Mouse (Mus musculus): Measurements from ENCODE around the gene Hist2h3c1.
"Not testable (repeated sequence)": the region's sequence is repeated elsewhere in the genome, so short reads cannot be mapped to it uniquely, and the experiment has no call there.

Gene Hist2h3c1

DNA sequence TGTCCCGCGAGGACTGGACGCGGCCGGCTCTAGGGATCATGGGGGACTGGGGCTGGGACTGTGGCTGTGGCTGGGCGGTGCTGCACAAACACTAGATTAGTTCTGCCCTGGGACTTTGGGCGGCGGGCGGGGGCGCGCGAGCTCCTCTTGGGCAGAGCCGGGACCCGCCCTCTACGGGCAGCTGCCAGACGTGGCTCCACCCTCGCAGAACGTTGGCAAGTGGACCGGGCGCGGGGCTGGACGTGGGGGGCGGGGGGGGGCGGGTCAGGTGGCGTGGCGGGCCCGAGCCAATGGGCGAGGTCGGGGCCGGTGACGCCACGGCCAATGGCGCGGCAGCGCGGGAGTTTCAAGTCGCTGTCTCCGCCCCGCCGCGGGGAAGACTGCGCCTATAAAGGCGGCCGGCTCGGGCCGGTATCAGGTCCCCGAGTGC is at the start of gene Hist2h3c1:
Gene Hist2h3c1 (plus strand): TSS at position 259 of the 430 bp plus-strand sequence.
- not testable (repeated sequence) for DNase-seq (ENCODE audit: low spot score in 2 of 2)

DNA sequence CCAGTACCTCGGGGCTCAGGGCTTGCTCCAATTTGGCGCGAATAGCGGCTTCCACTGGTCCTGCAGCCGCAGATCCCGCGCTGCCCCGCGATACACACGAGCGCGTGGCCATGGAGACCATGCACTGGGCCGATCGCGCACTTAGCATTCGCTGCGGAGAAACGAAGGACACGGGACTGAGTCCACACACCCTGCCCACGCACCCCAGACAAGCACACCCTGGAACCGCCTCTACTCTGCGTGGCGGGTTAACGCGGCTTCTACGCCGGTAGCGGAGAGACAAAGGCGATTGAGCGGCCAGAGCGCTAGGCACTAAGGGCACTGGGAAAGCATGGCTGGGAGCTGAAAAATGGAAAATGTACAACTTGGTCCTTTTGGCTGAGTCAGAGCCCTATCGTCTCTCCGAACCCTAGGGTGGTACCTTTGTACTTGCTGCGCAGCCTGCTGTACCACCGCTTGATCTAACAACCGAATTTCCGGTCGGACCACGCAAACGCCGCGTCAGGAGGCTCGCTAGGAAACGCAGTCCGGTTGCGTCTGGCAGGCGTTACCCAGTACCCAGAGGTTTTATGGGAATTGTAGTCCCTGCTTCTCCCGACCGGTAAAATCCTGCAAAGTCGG is 49.2 kb upstream of the Hist2h3c1 start:
- DNase-seq (ENCODE audit: low spot score in 2 of 2), result peak; percentile 85 to 89

DNA sequence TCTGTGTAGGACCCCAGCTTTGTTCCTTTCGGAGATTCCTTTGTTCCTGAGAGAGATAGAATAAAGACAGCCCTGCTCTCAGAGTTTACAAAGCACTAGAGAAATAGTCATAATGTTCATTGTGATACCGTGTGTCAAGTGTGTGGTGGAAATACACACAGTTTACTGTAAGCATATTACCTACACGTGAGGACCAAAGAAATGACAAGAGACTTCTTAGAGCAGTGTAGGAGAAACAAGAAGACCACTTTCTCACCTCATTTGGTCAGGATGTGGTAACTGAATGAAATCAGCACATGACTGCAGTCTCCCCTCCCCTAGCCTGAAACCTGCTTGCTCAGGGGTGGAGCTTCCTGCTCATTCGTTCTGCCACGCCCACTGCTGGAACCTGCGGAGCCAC is 48.3 kb upstream of the Hist2h3c1 start:
- no peak for DNase-seq (ENCODE audit: low spot score in 2 of 2)

DNA sequence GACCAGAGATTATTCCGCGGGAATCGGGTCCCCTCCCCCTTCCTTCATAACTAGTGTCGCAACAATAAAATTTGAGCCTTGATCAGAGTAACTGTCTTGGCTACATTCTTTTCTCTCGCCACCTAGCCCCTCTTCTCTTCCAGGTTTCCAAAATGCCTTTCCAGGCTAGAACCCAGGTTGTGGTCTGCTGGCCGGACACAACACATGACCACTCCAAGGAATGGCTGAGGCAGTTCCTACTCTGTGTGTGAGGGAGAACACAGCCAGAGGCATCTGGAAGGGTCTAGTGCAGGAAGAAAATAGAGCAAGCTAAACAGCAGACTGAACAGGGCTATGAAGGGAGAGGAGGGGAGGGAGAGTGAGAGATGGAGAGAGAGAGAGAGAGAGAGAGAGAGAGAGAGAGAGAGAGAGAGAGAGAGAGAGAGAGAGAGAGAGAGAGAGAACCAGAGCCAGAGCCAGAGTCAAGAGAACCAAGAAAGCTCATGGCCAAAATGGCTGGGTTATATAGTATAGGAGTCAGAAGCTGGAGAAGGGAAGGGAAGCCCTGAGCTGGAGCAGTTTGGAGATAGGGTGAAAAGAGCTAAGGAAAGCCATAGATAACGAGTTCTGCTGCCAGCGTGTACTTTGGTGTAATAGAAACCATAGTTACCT is 47.8 kb upstream of the Hist2h3c1 start:
- not testable (repeated sequence) for DNase-seq (ENCODE audit: low spot score in 2 of 2)

DNA sequence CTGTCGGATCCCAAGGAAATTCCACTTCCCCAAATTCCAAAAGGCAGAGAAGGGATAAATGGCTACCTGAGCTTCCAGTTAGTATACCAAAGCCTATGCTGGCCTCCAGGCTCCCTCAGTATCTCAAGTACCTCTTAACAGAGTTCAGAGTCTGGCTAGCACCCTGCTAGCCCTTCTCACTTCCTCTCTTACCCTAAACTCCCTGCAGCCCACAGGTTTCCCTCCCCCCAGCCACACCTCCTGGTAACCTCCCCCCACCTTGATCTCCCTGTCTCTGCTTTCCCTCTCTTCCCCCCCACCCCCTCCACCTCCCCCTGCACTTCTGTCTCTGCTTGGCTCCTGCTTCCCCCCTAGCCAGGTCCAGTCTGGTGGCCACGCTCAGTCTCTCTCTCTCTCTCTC is 46.8 kb upstream of the Hist2h3c1 start:
- DNase-seq (ENCODE audit: low spot score in 2 of 2), result no peak

DNA sequence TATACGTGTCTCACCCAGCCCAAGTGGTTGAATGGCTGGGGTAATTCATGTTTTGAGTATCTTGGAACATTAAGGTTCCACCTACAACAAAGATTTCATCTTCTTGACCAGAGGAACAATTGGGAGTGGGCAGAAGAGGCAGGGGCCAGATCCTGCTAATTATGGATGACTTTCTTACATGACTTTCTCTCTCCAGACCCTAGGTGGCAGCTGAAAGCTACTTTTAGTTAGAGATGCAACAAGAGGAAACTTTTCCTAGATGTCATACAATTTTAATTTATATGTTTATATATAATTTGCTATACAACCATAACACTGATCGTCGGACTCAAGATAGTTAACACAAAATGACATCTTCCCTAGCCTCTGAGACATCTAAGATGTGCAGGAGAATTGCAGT is 38.7 kb upstream of the Hist2h3c1 start:
- no peak for DNase-seq (ENCODE audit: low spot score in 2 of 2)

DNA sequence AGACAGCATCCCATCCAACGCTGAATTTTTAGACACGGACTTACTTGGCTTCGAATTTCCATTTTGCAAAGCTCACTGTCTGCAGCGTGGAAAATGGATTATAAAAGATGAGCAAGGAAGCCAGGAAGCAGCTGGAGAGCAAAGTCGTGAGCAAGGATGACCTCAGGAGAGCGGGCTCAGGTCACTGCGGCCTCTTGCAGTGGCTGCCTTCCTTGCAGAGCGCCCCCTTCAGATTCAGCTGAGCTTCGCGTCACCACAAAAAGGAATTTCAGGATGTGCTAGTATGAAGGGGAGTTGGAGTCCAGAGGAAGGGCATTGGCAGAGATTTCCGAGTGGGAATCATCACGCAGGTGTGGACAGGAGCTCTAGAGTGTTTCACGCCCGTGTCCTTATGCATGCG is 37.2 kb upstream of the Hist2h3c1 start:
- no peak for DNase-seq (ENCODE audit: low spot score in 2 of 2)

DNA sequence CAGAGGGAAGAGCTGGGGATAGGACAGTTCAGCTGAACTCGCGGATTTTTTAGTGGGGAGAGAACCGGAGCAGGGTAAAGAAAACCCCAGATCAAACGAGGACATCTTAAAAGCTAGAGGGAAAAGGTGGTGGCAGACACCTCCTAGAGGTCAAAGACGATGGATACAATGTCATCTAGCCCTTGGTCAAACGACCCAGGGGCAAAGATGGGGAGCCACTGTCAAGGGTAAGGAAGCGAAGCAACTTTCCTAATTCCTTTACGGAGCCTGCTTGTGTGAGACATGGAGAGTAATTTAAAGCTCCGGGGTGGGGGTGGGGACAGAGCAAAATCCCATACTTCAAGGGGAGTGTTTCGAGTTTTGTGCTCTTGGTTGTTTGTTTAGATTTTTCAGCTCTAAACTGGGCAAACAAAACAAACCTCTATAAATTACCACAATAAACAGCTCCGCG is 27.3 kb upstream of the Hist2h3c1 start:
- DNase-seq (ENCODE audit: low spot score in 2 of 2), result no peak

DNA sequence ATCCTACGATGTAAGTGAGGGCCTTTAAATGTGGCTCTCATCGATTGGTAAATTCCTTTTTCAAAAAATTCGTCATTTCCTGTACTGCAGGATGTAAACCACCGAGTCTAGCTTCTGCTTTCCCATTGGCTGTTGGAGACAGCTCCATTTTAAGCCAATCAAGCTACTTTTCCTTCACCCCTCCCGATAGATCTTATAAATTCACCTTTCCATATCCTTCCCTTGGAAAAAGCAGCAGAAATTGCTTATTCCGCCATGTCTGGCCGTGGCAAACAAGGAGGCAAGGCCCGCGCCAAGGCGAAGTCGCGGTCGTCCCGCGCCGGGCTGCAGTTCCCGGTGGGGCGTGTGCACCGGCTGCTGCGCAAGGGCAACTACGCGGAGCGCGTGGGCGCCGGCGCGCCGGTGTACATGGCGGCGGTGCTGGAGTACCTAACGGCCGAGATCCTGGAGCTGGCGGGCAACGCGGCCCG is 26.8 kb upstream of the Hist2h3c1 start, which contains the start of the genes Bola1 and Hist2h2ab:
Gene Bola1 (minus strand): TSS at position 49 of the 470 bp plus-strand sequence.
Gene Hist2h2ab (plus strand): TSS at position 205 of the 470 bp plus-strand sequence.
- peak; percentile 61 to 73 for DNase-seq (ENCODE audit: low spot score in 2 of 2)

DNA sequence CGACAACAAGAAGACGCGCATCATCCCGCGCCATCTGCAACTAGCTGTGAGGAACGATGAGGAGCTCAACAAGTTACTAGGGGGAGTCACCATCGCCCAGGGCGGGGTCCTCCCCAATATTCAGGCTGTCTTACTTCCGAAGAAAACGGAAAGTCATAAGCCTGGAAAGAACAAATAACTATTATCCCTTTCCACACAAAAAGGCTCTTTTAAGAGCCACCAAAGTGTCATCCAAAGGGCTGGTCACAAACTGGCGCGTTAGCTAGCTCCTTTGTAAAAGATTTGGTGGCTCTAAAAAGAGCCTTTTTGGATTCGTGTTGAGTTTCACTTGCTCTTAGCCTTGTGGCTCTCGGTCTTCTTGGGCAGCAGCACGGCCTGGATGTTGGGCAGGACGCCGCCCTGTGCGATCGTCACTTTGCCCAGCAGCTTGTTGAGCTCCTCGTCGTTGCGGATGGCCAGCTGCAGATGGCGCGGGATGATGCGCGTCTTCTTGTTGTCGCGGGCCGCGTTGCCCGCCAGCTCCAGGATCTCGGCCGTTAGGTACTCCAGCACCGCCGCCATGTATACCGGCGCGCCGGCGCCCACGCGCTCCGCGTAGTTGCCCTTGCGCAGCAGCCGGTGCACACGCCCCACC is 26.2 kb upstream of the Hist2h3c1 start:
- not testable (repeated sequence) for DNase-seq (ENCODE audit: low spot score in 2 of 2)

DNA sequence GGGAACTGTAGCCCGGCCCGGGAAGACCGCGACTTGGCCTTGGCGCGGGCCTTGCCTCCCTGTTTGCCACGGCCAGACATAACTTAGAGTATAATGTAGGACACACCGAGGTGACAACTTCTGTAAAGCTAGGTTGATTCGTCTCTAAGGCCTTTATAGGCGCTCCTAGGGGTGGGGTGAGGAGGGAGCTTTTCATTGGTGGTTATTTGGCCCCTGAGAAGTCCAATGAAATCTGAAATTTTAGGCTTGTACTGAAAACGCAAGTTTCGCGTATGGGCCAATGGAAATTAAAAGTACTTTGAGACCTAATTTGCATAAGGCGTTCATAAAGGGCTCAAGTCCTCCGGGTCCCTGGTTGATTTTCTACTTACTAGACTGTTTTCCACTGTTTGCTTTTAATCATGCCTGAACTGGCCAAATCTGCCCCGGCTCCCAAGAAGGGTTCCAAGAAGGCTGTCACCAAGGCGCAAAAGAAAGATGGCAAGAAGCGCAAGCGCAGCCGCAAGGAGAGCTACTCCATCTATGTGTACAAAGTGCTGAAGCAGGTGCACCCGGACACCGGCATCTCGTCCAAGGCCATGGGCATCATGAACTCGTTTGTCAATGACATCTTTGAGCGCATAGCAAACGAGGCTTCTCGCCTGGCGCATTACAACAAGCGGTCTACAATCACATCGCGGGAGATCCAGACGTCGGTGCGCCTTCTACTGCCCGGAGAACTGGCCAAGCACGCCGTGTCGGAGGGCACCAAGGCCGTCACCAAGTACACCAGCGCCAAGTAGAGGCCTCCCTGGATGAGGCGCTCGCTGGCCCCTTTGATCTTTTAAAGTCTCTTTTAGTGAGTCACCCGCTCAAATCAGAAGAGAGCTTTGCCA is 25.5 kb upstream of the Hist2h3c1 start, which contains the start of the genes Hist2h2ac and Hist2h2be:
Gene Hist2h2ac (minus strand): TSS at position 116 of the 875 bp plus-strand sequence.
Gene Hist2h2be (plus strand): TSS at position 355 of the 875 bp plus-strand sequence.
- peak; percentile 80 for DNase-seq (ENCODE audit: low spot score in 2 of 2)

DNA sequence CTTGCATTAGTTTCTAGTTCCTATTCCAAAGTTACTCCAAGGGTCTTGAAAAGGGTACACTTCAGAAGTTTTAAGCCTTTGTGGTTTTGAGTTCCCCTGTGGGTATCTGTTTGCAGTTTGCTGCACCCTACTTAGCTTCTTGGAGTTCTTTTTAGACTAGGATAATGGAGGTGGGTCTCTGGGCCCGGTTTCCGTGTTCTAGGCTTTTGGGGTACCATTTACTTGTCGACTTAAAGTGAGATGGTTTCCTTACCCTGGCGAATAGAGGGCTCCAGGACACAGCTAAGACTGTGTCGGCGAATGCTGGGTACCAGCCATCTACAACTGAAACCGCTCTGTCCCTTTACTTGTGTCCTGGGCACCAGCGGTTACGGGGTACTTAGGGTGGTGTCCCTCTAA is 24.8 kb upstream of the Hist2h3c1 start:
- DNase-seq (ENCODE audit: low spot score in 2 of 2), result no peak

DNA sequence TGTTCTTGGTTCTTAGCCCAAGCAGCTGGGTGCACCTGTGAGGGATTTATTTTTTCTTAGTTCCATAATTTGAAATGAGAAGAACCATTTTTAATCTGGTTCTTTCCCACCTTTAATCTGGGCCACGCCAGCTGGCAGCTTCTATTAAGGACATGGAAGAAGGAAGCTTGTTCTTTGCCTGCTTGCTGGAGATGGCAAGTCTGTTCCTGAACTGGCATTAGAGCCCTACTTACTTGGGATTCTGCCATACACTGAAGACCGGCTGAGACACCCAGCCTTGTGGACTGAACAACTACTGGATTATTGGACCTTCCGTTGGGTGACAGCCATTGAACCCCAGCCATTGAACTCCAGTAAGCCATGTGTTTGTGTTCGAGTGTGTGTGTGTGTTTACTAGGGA is 23.7 kb upstream of the Hist2h3c1 start:
- no peak for DNase-seq (ENCODE audit: low spot score in 2 of 2)

DNA sequence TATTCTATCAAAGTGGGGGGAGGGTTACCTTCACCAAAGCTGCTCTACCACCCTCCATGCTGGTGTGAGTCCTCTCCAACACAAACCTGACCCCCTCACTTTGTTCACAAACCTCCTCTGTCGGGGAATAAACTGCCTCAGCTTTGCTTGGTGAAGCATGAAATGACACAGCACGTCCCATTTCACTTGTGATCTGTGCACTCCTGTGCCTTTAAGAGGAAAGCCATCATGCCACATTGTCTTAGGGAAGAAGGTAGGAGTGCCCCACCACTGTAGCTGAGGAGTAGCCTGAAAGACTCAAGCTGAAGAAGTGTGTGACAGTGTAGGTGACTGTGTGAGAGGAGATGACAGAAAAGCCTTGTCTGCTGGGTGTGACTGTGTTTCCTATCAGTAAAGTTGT is 21.1 kb upstream of the Hist2h3c1 start:
- DNase-seq (ENCODE audit: low spot score in 2 of 2), result no peak

DNA sequence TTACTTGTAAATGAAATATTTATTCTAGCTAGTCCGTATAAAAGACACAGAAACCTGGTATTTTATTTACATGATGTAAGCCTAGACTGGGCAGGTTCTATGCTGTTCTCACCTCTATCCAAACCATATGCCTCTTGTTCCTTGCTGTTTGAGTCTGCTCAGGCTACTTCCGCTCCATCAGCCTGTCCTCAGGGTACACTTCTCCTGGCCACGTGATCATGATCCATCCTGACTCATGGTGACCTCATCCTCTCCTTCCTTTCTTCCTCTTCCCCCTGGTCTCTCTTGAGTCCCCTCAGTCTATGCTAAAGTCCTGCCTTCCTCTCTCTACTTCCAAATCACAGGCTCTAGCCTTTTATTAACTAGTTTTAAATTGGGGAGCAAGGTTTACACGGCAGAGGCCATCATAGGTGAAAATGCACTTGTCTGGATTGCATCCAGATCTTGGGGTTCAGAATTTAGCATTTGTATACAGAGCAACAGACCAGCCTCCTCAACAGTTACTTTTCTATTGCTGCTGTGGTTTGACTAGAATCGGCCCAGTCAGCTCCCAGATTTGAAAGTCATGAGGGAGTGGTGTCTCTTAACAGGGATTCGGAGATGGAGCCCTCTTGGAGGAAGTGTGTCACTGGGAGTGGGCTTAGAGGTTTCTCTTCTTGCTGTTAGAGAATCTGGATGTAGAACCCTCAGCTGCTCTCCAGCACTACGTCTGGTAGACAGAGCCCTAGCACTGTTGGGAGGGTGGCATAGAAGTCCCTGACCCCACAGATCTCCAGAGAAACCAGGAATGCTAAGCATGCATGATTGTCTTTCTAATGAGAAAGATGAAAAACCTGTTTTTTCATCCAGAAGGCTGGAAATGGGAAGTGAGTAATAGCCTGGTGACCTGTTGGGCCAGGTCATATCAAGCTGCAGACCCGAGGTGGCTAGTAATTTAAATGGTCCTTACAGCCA is 19.5 kb upstream of the Hist2h3c1 start:
- DNase-seq (ENCODE audit: low spot score in 2 of 2), result no peak

DNA sequence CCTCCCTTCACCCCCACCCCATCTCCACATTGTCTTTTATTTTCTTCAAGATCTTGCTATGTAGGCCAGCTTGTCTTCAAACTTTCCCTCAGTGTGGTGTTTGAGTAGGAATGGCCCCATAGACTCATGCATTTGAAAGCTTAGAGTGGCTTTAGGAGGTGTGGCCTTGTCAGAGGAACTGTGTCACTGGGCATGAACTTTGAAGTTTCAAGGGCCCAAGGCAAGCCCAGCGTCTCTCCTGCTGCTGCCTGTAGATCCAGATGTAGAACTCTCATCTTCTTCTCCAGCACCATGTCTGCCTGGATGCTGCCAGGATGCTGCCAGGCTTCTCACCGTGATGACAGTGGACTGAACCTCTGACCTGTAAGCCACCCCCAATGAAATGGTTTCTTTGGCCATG is 17.7 kb upstream of the Hist2h3c1 start:
- DNase-seq (ENCODE audit: low spot score in 2 of 2), result no peak

DNA sequence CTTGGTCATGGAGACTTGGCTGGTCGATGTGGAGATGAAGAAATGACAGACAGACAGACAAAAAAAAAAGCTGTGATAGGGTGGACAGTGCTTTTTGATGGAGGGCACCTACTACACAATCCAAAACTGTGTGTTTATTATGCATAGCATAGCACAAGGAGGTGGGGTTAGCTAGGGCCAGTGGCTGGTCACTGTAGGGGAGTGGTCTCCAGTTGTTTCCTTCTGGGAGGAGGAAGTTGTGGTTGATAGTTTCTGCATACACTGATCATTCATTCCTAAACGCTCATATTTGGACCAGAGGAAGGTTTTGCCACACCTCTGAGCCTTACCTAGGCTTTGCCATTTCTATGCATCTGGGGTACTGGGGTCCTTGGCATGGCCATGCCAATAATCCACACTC is 16.1 kb upstream of the Hist2h3c1 start:
- DNase-seq (ENCODE audit: low spot score in 2 of 2), result no peak

DNA sequence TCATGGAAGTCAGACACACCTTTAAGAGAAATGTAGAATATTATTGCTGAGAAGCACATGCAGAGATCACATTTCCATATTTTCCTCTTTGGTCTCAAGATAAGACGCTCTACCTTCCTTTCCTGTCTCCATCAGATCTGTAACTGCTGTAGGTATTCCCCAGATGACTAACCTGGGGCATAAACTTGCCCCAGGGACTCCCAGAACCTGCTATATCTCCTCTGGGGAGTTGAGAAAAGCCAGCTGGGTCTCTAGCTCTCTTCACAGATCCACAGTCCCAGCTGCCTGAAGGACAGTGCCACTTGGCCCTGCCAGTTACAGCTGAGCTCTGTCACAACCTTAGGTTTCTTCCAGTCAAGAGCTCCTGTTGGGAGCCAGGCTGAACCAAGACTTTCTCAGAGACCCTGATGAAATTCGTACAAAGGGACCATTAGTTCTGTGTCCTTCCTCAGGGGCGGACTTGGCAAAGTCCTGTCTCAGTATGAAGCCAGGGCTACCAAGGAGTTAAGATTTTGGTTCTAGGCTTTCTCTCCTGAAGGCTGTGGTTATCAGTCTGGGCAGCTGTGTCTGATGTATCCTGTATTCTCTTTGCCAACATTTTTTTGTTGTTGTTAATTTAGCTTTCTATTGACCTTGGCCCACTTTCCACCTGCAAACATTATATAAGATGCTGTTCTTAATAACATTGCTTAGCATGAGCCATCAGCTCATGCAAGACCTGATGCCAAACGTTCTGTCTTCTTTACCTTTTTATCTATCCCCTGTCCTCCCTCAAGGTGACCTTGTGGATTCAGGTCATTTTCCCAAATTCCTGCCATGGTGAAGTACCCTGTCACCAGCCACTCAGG is 15.4 kb upstream of the Hist2h3c1 start:
- DNase-seq (ENCODE audit: low spot score in 2 of 2), result no peak

DNA sequence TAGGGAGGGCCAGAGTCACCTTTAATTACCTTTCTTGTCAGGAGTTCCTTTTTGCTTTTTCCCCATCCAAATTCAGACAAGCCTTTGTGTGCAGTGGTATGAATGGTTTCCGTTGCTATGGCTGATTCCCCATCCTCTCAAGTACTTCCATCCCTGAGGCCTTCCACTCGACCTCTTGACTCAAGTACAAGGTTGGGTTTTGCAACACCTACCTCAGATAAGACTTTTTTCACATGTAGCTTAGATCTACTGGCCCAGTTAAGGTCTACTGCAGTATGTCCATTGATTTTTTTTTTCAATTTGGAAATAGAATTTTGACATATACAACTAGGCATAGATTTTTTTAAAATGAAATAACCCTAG is 14.7 kb upstream of the Hist2h3c1 start:
- DNase-seq (ENCODE audit: low spot score in 2 of 2), result no peak

All from frontal cortex, postnatal 10 days (tissue).